Mouse (Mus musculus): ENCODE results near the gene Jdp2. TPM values are rescaled to one million over a fixed set of nuclear protein-coding genes. Genes with fewer than 3 reads are reported as not detected.
"Not testable (repeated sequence)": the region's sequence is repeated elsewhere in the genome, so short reads cannot be mapped to it uniquely, and the experiment has no call there.

Jdp2 gene
- polyA plus RNA-seq, 2 experiments, result 3.2 to 43.9 TPM

DNA sequence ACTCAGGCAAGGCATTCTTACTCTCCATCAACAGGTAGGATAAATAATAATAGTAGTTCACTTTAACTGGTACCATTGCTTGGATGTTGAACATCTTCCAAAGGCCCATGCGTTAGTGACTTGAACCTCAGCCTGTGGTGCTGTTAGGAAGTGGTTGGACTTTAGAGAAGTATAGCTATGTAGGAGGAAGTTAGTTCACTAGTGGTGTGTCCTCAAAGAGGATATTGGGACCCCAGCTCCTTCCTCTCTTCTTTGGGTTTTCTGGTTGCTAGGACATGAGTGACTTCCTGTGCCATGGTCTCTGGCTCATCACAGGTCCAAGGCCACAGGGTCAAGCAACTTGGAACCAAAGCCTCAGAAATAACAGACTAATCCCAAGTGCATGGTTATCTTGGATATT is 49.1 kb downstream of the Jdp2 start:
- no peak overlapping the region for H3K27ac ChIP-seq (replicated peaks; ENCODE audit: low read depth, low read length)
- no peak overlapping the region for H3K4me3 ChIP-seq (replicated peaks; ENCODE audit: low read length)
- WGBS, result 92% methylated on average over 1 of the region's 1 CpGs
- no peak overlapping the region for H3K9ac ChIP-seq (ENCODE audit: low read depth, low read length, severe bottlenecking)
- DNase-seq (ENCODE audit: low spot score) (no peak), ATAC-seq (ENCODE audit: low FRiP score, low read depth) (no peak)
- peaks cover 3% of the 10 kb centered on the region; the same call in 1 of the 2 replicates for H3K36me3 ChIP-seq (ENCODE audit: control insufficient read depth, insufficient read depth, low read length)
- H3K27me3 ChIP-seq (ENCODE audit: control insufficient read depth, insufficient read depth, low read length), result no peaks in the 10 kb centered on the region
- TF ChIP-seq POLR2A (IDR thresholded peaks at IDR 0.05; ENCODE audit: borderline replicate concordance, extremely low read depth, insufficient read depth, insufficient read length), result no peak
- no peaks in the 10 kb centered on the region for H3K4me1 ChIP-seq (ENCODE audit: control insufficient read depth, insufficient read depth, low read length)
- H3K4me2 ChIP-seq (replicated peaks; ENCODE audit: low read depth, low read length, severe bottlenecking), result no peak overlapping the region
- no peaks in the 10 kb centered on the region for H3K9me3 ChIP-seq (ENCODE audit: control insufficient read depth, low read length)

DNA sequence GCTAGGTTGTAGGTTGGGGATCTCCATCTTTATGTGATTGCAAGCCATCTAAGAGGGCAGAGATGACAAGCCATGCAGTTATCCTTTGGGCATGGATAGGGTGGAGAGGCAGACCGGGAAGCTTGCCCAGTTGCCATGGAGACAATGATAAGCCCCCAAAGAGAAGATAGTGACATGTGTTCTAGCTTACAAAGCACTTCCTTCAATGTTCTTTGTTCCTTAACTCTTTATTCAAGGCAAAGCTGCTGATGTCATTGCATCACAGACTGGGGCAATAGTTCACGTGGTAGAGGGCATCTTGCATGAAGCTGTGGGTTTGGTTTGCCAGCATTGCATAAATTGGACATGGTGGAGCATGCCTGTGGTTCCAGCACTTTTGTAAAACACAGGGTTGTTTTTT is 60.5 kb downstream of the Jdp2 start:
- Histone ChIP-seq H3K27ac (replicated peaks; ENCODE audit: low read depth, low read length) (no peak overlapping the region), H3K4me1 (ENCODE audit: control insufficient read depth, insufficient read depth, low read length) (no peaks in the 10 kb centered on the region; the same call in 1 of the 2 replicates), H3K27me3 (ENCODE audit: control insufficient read depth, insufficient read depth, low read length) (no peaks in the 10 kb centered on the region), H3K9me3 (ENCODE audit: control insufficient read depth, low read length) (no peaks in the 10 kb centered on the region), H3K9ac (ENCODE audit: low read depth, low read length, severe bottlenecking) (no peak overlapping the region), H3K36me3 (ENCODE audit: control insufficient read depth, insufficient read depth, low read length) (no peaks in the 10 kb centered on the region), H3K4me2 (replicated peaks; ENCODE audit: low read depth, low read length, severe bottlenecking) (no peak overlapping the region), H3K4me3 (replicated peaks; ENCODE audit: low read length) (no peak overlapping the region)
- no peak for DNase-seq (ENCODE audit: low spot score)
- 77% methylated on average over 2 of the region's 2 CpGs for WGBS
- no peak for TF ChIP-seq POLR2A (IDR thresholded peaks at IDR 0.05; ENCODE audit: borderline replicate concordance, extremely low read depth, insufficient read depth, insufficient read length)
- ATAC-seq (ENCODE audit: low FRiP score, low read depth), result no peak

DNA sequence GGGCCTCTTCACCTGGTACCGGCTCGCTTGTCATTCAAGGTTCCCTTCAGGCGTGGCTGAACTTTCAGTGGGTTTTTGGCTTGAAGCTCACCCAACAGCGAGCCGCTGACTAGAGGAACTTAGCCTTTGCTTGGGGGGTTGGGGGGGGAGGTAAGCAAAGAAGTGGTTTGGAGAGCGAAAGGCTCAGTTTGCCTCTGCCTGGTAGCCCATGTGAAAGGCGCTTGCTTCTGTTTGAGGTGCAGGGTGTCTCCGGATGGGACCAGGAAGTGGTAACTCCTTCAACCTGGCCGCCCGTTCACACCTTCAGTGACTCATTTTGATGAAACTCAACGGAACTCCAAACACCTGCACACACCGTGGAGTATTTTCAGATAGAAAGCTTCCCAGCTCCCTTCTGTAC is 62.0 kb downstream of the Jdp2 start:
- 90% methylated on average over 12 of the region's 12 CpGs for WGBS
- H3K4me1 ChIP-seq (ENCODE audit: control insufficient read depth, insufficient read depth, low read length), result no peaks in the 10 kb centered on the region; the same call in 1 of the 2 replicates
- H3K36me3 ChIP-seq (ENCODE audit: control insufficient read depth, insufficient read depth, low read length), result no peaks in the 10 kb centered on the region
- H3K9ac ChIP-seq (ENCODE audit: low read depth, low read length, severe bottlenecking), result no peak overlapping the region
- H3K4me2 ChIP-seq (replicated peaks; ENCODE audit: low read depth, low read length, severe bottlenecking), result no peak overlapping the region
- H3K9me3 ChIP-seq (ENCODE audit: control insufficient read depth, low read length), result no peaks in the 10 kb centered on the region
- H3K27ac ChIP-seq (replicated peaks; ENCODE audit: low read depth, low read length), result no peak overlapping the region
- DNase-seq (ENCODE audit: low spot score) (no peak), ATAC-seq (ENCODE audit: low FRiP score, low read depth) (no peak)
- no peak for TF ChIP-seq POLR2A (IDR thresholded peaks at IDR 0.05; ENCODE audit: borderline replicate concordance, extremely low read depth, insufficient read depth, insufficient read length)
- H3K27me3 ChIP-seq (ENCODE audit: control insufficient read depth, insufficient read depth, low read length), result no peaks in the 10 kb centered on the region
- H3K4me3 ChIP-seq (replicated peaks; ENCODE audit: low read length), result no peak overlapping the region

DNA sequence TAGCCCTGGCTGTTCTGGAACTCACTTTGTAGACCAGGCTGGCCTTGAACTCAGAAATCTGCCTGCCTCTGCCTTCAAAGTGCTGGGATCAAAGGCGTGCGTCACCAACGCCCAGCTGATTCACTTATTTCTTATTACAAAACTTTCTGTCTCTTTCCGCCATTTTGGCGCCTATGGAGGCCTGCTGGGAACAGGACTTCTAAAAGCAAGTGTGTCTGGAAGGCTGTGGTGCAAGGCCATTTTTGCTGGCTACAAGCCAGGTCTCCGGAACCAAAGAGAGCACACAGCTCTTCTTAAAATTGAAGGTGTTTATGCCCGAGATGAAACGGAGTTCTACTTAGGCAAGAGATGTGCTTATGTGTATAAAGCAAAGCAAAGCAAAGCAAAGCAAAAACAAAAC is 63.4 kb downstream of the Jdp2 start:
- H3K4me3 ChIP-seq (replicated peaks; ENCODE audit: low read length); H3K36me3 ChIP-seq (ENCODE audit: control insufficient read depth, insufficient read depth, low read length); H3K27ac ChIP-seq (replicated peaks; ENCODE audit: low read depth, low read length); H3K4me2 ChIP-seq (replicated peaks; ENCODE audit: low read depth, low read length, severe bottlenecking); H3K9me3 ChIP-seq (ENCODE audit: control insufficient read depth, low read length); DNase-seq (ENCODE audit: low spot score); H3K9ac ChIP-seq (ENCODE audit: low read depth, low read length, severe bottlenecking); H3K4me1 ChIP-seq (ENCODE audit: control insufficient read depth, insufficient read depth, low read length); ATAC-seq (ENCODE audit: low FRiP score, low read depth); H3K27me3 ChIP-seq (ENCODE audit: control insufficient read depth, insufficient read depth, low read length): not testable (repeated sequence)
- WGBS, result 87% methylated on average over 8 of the region's 8 CpGs

DNA sequence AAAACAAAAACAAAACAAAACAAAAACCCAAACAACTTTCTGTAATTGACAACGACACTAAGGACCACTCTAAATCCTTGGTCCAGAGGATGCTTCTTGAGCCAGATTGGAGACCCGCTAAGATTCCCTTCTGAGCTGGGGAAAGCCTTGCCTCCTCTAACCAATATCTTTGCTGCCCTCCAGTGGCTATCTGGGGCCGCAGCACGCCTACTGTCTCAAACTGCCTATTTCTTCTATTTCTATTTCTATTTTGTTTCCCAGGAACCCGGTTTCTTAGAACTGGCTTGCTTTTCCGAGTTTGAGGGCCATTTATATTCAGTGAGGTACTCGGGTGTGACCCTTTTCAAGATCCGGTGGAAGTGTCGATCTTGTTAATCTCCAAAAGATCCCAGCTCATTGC is 64.1 kb downstream of the Jdp2 start:
- ATAC-seq (ENCODE audit: low FRiP score, low read depth), result peak; percentile 60; the same call in 1 of the 2 replicates
- peak overlapping the region; percentile 14 for H3K4me2 ChIP-seq (replicated peaks; ENCODE audit: low read depth, low read length, severe bottlenecking)

DNA sequence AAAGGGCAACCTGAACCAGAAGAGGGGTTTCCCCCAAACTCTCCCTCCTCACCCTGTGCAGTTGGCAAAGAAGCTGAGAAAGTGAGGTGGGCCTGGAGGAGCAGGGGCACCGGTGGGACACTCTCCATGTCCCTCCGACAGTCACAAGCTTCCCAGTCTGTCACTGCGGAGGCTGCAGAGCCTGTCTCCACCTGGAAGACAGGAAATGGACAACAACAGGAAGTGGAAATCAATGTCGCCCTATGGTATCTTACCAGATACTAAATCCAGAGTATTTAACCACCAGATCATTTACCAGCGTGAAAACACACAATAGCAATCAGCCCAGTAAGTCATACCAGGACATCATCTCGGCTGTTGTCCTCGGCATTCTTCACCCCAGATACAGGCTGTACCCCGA is 67.3 kb downstream of the Jdp2 start:
- no peak overlapping the region for H3K27ac ChIP-seq (replicated peaks; ENCODE audit: low read depth, low read length)
- TF ChIP-seq POLR2A (IDR thresholded peaks at IDR 0.05; ENCODE audit: borderline replicate concordance, extremely low read depth, insufficient read depth, insufficient read length), result no peak
- H3K4me1 ChIP-seq (ENCODE audit: control insufficient read depth, insufficient read depth, low read length), result no peaks in the 10 kb centered on the region
- no peak overlapping the region for H3K4me2 ChIP-seq (replicated peaks; ENCODE audit: low read depth, low read length, severe bottlenecking)
- no peak for ATAC-seq (ENCODE audit: low FRiP score, low read depth)
- H3K4me3 ChIP-seq (replicated peaks; ENCODE audit: low read length), result no peak overlapping the region
- no peaks in the 10 kb centered on the region for H3K9me3 ChIP-seq (ENCODE audit: control insufficient read depth, low read length)
- no peak for DNase-seq (ENCODE audit: low spot score)
- no peaks in the 10 kb centered on the region for H3K27me3 ChIP-seq (ENCODE audit: control insufficient read depth, insufficient read depth, low read length)
- WGBS, result 81% methylated on average over 8 of the region's 8 CpGs
- no peaks in the 10 kb centered on the region for H3K36me3 ChIP-seq (ENCODE audit: control insufficient read depth, insufficient read depth, low read length)
- no peak overlapping the region for H3K9ac ChIP-seq (ENCODE audit: low read depth, low read length, severe bottlenecking)

More for the DNA sequence above, 64.1 kb downstream of the Jdp2 start:
- no peak for TF ChIP-seq POLR2A (IDR thresholded peaks at IDR 0.05; ENCODE audit: borderline replicate concordance, extremely low read depth, insufficient read depth, insufficient read length)
- H3K4me3 ChIP-seq (replicated peaks; ENCODE audit: low read length), result no peak overlapping the region
- no peaks in the 10 kb centered on the region for H3K4me1 ChIP-seq (ENCODE audit: control insufficient read depth, insufficient read depth, low read length)
- 14% methylated on average over 9 of the region's 9 CpGs for WGBS
- no peak overlapping the region for H3K27ac ChIP-seq (replicated peaks; ENCODE audit: low read depth, low read length)
- H3K27me3 ChIP-seq (ENCODE audit: control insufficient read depth, insufficient read depth, low read length), result no peaks in the 10 kb centered on the region
- peak; percentile 93 for DNase-seq (ENCODE audit: low spot score)
- no peak overlapping the region for H3K9ac ChIP-seq (ENCODE audit: low read depth, low read length, severe bottlenecking)
- no peaks in the 10 kb centered on the region for H3K9me3 ChIP-seq (ENCODE audit: control insufficient read depth, low read length)
- no peaks in the 10 kb centered on the region for H3K36me3 ChIP-seq (ENCODE audit: control insufficient read depth, insufficient read depth, low read length)
